Mouse (Mus musculus) megakaryocyte, embryonic 14.5 days (primary cell): ENCODE measurements around the gene Lama5. TPM values are rescaled to one million over a fixed set of nuclear protein-coding genes. Genes with fewer than 3 reads are reported as not detected.
A peak's percentile ranks its signal among the peaks of the same experiment; 100 is the strongest.

Source experiments
- H3K27me3 ChIP-seq: replicated peaks from 2 replicates; pipeline ENCODE3; 2012; ENCODE audit warnings: inconsistent platforms
- H3K36me3 ChIP-seq: replicated peaks from 2 replicates; pipeline ENCODE3; 2012; ENCODE audit warnings: low read length, inconsistent platforms, mixed read lengths
- H3K4me1 ChIP-seq: 2 replicates; pipeline ENCODE4 v1.6.1; 2012; ENCODE audit warnings: inconsistent platforms
- H3K4me3 ChIP-seq: replicated peaks from 2 replicates; pipeline ENCODE3; 2012; ENCODE audit warnings: moderate library complexity, mild to moderate bottlenecking, inconsistent platforms
- H3K9me3 ChIP-seq: 2 replicates; pipeline ENCODE4 v1.6.1; 2012; ENCODE audit warnings: inconsistent platforms
- FLI1 ChIP-seq: IDR thresholded peaks from 2 replicates; pipeline ENCODE4 v1.6.1; 2012; ENCODE audit warnings: low read length, inconsistent platforms, mixed read lengths
- GATA1 ChIP-seq: IDR thresholded peaks from 3 replicates; pipeline ENCODE4 v1.6.1; 2012; ENCODE audit warnings: mixed read lengths, low read length, inconsistent platforms, borderline replicate concordance
- polyA plus RNA-seq: library from polyadenylated mRNA; stranded (reverse); fragments of >175 nt; gene quantifications from 2 replicates; pipeline ENCODE4 v1.2.3, GENCODE M21; 2012; ENCODE audit warnings: low replicate concordance; ENCODE audit not compliant: insufficient read depth

Lama5 gene
- polyA plus RNA-seq = 0.23 and 3.4 TPM in 2 replicates

- peak within 1 kb of the TSS; percentile 94 for H3K4me3 ChIP-seq
- H3K9me3 ChIP-seq = no peaks in the 10 kb centered on the region
- peaks cover 80% of the 10 kb centered on the region for H3K27me3 ChIP-seq
- H3K4me1 ChIP-seq = peaks cover 76% of the 10 kb centered on the region
- TF ChIP-seq FLI1 = no peak
- no peak for TF ChIP-seq GATA1
- no peaks in the 10 kb centered on the region for H3K36me3 ChIP-seq
These were observed at the start of gene Lama5 for GRCm38 (mm10) chr2:180225762-180226378. Gene Lama5, minus strand, starts transcription at chr2:180225859.

- no peak for TF ChIP-seq FLI1
- TF ChIP-seq GATA1 = no peak
- H3K9me3 ChIP-seq = no peaks in the 10 kb centered on the region
- H3K4me1 ChIP-seq = peaks cover 84% of the 10 kb centered on the region
- no peak overlapping the region for H3K4me3 ChIP-seq
- H3K27me3 ChIP-seq = peaks cover 5% of the 10 kb centered on the region
- H3K36me3 ChIP-seq = peaks cover 15% of the 10 kb centered on the region
These were observed 48.9 kb upstream of the Lama5 start for GRCm38 (mm10) chr2:180274523-180274922.

GRCm38 (mm10) chr2:180273394-180274244 is 48.0 kb upstream of the Lama5 start, which contains the start of gene Cables2:
Gene Cables2, minus strand, starts transcription at chr2:180273496.
- TF ChIP-seq GATA1 (peak; percentile 97), FLI1 (no peak)

GRCm38 (mm10) chr2:180272884-180273321 is 47.2 kb upstream of the Lama5 start:
- Histone ChIP-seq H3K4me1 (peaks cover 92% of the 10 kb centered on the region), H3K9me3 (no peaks in the 10 kb centered on the region), H3K27me3 (no peaks in the 10 kb centered on the region), H3K4me3 (peak overlapping the region; percentile 97), H3K36me3 (peaks cover 31% of the 10 kb centered on the region)
- no peak for TF ChIP-seq FLI1
- TF ChIP-seq GATA1 = no peak

More at GRCm38 (mm10) chr2:180273394-180274244, 48.0 kb upstream of the Lama5 start, which contains the start of gene Cables2:
- Histone ChIP-seq H3K9me3 (no peaks in the 10 kb centered on the region), H3K4me3 (peak within 1 kb of the TSS; percentile 97), H3K27me3 (peaks cover 3% of the 10 kb centered on the region), H3K4me1 (peaks cover 91% of the 10 kb centered on the region), H3K36me3 (peaks cover 24% of the 10 kb centered on the region)

GRCm38 (mm10) chr2:180271804-180272395 is 46.2 kb upstream of the Lama5 start:
- peaks cover 83% of the 10 kb centered on the region for H3K4me1 ChIP-seq
- peak overlapping the region; percentile 97 for H3K4me3 ChIP-seq
- H3K9me3 ChIP-seq = no peaks in the 10 kb centered on the region
- no peak for TF ChIP-seq FLI1
- no peak for TF ChIP-seq GATA1
- H3K27me3 ChIP-seq = no peaks in the 10 kb centered on the region
- H3K36me3 ChIP-seq = peaks cover 41% of the 10 kb centered on the region

GRCm38 (mm10) chr2:180270537-180271255 is 45.0 kb upstream of the Lama5 start:
- no peaks in the 10 kb centered on the region for H3K9me3 ChIP-seq
- no peaks in the 10 kb centered on the region for H3K27me3 ChIP-seq
- TF ChIP-seq GATA1 = no peak
- no peak for TF ChIP-seq FLI1
- peak overlapping the region; percentile 81 for H3K4me3 ChIP-seq
- peaks cover 74% of the 10 kb centered on the region for H3K4me1 ChIP-seq
- H3K36me3 ChIP-seq = peaks cover 53% of the 10 kb centered on the region

GRCm38 (mm10) chr2:180269329-180269728 is 43.7 kb upstream of the Lama5 start:
- no peak overlapping the region for H3K4me3 ChIP-seq
- peaks cover 60% of the 10 kb centered on the region for H3K4me1 ChIP-seq
- H3K27me3 ChIP-seq = no peaks in the 10 kb centered on the region
- H3K9me3 ChIP-seq = no peaks in the 10 kb centered on the region
- TF ChIP-seq GATA1 (no peak), FLI1 (no peak)
- H3K36me3 ChIP-seq = peaks cover 63% of the 10 kb centered on the region

GRCm38 (mm10) chr2:180267955-180268354 is 42.3 kb upstream of the Lama5 start:
- H3K9me3 ChIP-seq = no peaks in the 10 kb centered on the region
- H3K36me3 ChIP-seq = peaks cover 77% of the 10 kb centered on the region
- no peaks in the 10 kb centered on the region for H3K27me3 ChIP-seq
- H3K4me3 ChIP-seq = no peak overlapping the region
- TF ChIP-seq GATA1 (no peak), FLI1 (no peak)
- peaks cover 53% of the 10 kb centered on the region for H3K4me1 ChIP-seq

- Histone ChIP-seq H3K4me3 (no peak overlapping the region), H3K4me1 (peaks cover 43% of the 10 kb centered on the region), H3K27me3 (no peaks in the 10 kb centered on the region), H3K36me3 (peaks cover 95% of the 10 kb centered on the region), H3K9me3 (no peaks in the 10 kb centered on the region)
- TF ChIP-seq GATA1 (no peak), FLI1 (no peak)
These were observed 37.2 kb upstream of the Lama5 start for GRCm38 (mm10) chr2:180262891-180263290.
